Mouse (Mus musculus) megakaryocyte, adult 5-6 weeks (primary cell): Measurements from ENCODE around the gene Scin. TPM values are rescaled to one million over a fixed set of nuclear protein-coding genes. Genes with fewer than 3 reads are reported as not detected.
"Not testable (repeated sequence)": the region's sequence is repeated elsewhere in the genome, so short reads cannot be mapped to it uniquely, and the experiment has no call there.

Experiments
- ATAC-seq: 2 replicates; pipeline ENCODE4 v1.8.0; 2016; ENCODE audit warnings: mild to moderate bottlenecking, inconsistent platforms; ENCODE audit not compliant: poor library complexity, severe bottlenecking
- total RNA-seq, 2 experiments: library from RNA; stranded (forward) in 1 of 2; stranded (reverse) in 1 of 2; fragments of 153-499, 151-499 nt in 1 of 2; fragments of 221-1000, 200-1000 nt in 1 of 2; gene quantifications; 2 replicates each; pipeline versions ENCODE4 v1.2.3 to v1.2.4; 2015 to 2017

The Scin gene
- total RNA-seq (2015) (0.09 and 0.78 TPM in 2 replicates), total RNA-seq (2017) (1.2 and 1.4 TPM in 2 replicates)

DNA sequence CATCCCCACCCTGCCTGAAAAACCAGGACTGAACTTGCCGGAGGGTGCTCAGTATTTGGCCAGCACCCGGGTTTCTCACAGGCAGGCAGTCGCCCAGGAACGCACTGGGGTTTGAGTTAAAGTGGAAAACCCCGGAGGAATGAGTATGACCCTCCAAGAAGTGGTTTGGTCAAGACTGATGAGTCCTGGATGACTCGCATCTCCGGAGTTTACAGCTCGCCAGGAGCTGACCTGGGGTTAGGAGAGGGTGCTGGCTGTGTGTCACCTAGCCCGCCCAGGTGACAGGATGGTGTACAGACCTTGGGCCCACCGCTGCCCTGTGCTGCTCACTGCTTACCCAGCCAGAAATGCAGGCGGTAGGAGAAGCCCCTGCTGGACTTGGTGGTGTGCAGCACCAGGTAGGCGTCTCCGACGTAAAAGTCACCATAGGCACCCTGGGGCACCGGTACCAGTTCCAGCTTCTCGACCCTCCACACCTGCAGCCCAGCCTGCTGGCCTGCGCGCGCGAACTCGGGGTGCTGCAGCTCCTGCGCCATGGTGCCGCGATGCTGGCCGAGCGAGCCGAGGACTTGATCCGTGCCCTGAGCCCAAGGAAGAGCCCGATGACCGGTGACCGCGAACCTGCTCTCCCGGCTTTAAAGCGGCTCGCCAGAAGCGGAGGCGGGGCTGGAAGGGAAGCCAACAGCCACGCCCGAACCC is at the start of gene Scin:
Gene Scin (minus strand): TSS at position 656 of the 699 bp plus-strand sequence.
- peak; percentile 33 for ATAC-seq

DNA sequence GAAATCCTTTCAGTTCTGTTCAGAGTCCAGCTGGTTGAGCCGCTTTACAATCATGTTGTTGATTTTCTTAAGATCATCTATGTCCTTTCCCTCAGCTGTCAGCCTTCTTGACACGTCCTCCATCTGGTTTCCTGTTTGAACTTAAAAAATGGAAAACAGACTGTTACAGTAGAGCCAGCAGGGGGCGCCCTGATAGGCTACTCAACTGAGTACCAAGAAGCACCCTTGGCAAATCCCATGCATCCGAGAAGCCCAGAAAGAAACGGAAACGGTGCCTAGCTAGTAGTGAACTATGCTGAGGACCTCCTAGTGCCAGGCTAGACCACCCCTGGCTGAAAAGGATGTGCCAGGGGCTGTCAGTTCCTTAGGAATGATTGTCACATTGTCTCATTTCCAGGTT is 43.1 kb upstream of the Scin start:
- peak; percentile 66 for ATAC-seq

DNA sequence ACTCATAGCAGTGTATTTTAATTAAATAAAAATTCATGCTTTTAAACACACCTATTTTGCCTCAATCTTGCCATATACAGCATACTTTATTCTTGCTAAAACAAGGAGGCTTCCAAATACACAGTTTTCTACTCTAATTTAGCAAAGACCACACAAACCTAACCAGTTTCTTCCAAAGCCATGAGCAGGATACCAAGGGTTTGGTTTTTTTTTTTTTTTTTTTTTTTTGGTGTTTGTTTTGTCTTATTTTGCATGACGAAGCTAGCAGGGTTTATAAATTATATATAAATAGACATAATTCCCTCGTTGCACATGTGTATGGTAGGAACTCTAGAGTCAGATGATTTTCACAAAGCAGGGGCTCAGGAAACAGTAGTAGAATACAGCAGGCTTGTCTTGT is 42.1 kb upstream of the Scin start:
- ATAC-seq, result no peak

DNA sequence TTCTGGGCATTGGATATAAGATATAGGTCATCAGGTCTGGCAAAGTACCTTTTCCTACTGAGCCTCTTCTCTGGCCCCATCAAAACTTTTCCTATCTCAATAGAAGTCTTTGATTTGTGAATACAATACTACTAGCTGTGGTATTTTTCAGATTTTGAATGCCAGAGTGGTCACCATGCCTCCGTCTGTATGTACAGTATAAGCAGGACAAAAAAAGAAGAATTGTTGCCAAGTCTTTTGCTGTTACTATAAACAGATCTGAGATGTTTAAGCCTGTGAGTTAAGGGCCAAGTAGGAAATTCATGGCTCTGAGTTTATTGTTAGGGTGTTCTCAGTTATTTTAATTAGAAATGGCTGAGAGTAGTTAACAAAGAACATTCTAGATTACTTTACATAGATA is 41.1 kb upstream of the Scin start:
- not testable (repeated sequence) for ATAC-seq

DNA sequence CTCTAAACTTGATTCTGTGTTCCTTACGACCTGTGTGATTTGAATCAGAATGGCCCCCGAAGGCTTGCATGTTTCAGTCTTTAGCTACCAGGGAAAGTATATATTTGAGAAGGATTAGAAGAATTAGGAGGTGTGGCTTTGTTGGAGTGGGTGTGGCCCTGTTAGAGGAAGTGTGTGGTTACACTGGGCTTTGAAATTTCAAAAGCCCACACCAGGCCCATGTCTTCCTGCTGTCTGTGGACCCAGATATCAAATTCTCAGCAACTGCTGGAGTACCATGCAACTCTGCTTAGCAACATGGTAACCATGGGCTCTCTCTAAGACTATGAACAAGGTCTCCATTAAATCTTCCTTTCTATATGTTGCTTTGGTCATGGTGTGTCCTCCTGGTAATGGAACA is 37.6 kb upstream of the Scin start:
- peak; percentile 75 for ATAC-seq

DNA sequence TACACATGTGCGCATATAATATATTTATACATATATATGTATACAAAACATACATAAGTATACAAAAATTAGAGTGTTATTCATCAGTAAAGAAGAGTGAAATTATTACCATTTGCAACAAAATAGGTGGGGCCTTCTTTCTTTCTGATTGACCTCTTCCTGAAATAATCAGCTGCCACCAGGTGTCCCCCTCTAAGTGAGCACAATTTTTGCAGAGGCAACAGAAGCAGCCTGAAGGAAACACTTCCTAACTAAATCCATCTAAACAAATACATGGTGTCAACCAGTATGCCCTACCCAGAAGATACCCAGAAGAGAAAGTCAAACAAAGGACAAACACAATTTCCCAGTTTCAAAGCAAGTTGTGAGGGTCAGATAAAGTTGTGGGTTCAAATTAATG is 35.6 kb upstream of the Scin start:
- ATAC-seq, result no peak

DNA sequence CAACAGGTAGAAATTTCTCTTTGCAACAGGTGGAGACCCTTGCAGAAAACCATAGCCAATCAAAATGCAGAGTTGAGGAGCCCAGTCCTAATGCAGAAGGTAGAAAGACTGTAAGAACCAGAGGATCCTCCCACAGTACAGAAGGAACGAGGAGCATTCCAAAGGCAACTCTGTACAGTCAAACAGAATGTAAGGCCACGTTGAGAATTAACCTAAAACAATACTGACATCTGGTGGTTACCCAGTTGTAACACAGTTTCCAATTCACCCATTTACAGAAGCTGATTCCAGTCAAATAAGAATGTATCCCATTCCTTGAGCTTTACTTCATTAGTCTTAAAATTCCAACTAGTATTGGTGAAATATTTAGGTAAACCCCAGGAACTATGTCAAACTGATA is 30.6 kb upstream of the Scin start:
- peak; percentile 83 for ATAC-seq

DNA sequence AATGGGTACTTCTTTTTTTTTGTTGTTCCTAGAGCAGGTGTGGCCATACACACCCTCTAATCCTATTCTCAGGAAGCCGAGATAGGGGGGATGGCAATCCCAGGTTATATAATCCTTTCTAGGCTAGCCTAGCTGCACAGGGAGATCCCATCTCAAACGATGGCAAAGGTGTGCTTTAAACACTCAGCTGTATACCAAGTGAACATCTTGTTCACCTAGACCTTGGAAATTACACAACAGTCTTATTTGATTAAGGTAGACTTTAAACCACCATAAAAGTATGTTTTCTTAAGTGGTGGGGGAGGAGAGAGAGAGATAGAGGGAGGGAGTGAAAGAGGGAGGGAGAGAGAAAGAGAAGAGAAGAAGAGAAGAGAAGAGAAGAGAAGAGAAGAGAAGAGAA is 26.7 kb upstream of the Scin start:
- no peak for ATAC-seq

DNA sequence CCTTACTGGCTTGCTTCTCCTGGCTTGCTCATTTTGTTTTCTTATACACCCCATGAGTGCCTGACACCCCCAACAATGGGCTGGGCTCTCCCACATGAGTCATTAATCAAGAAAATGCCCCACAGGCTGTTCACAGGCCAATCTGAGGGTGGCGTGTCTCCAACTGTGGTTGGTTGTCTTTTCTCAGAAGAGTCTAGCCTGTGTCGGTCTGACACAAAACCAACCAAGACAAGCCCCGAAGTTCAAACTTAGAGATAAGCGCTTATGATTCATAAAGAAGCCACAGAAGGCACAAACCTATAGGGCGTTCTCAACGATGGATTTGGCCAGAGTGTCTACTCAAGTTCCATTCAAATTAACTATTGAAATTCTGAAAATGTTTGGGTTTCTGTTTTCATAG is 20.2 kb upstream of the Scin start:
- no peak for ATAC-seq

DNA sequence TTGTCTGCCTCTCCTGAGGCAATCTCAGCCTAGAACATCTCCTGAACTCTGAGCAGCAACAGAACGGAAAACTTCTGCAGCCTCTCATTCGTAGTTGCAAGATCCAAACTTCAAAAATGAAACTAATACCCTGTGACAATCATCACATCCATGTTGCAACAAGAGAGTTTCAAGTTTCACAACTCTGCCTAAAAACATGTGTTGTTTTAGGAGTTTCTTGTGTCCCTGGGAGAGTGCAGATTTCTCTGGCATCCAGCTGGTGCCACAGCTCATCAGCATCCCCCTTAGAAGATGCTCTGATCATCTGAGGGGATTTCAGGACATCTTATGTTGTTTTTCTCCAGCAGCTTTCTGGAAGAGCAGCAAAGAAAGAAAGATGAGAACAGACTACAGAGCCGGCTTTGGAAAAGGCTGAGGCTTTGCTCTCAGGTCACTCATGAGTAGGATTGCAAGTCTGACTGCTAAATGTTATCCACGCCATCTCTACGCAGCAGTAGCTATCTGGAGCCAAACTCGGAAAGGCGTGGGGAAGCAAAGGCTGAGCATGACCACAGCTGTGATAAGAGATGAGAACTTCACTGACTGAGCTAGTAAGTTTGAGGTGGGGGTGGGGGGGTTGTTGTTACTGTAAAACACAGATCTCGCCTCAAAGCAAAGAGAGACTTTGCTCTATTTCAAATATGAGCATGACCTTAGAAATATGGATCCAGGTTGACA is 18.5 kb upstream of the Scin start:
- peak; percentile 75 for ATAC-seq

DNA sequence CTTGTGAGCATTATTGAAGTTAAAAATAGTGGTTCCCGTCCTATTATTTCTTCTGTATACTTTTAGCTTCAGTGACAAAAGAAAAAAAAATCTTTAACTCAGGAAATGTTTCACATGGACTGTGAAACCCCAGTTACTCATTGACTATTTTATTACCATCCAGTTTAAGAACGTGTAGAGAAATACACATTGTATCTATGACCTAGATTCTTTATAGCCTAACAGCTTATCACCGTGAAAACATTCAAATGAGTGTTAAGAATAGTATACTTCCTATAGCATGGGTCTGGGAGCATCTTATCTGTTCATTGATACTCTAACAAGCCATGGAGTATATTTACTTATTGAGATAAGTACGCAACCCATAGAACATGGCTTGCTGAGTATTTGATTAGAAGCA is 13.3 kb upstream of the Scin start:
- ATAC-seq, result no peak

DNA sequence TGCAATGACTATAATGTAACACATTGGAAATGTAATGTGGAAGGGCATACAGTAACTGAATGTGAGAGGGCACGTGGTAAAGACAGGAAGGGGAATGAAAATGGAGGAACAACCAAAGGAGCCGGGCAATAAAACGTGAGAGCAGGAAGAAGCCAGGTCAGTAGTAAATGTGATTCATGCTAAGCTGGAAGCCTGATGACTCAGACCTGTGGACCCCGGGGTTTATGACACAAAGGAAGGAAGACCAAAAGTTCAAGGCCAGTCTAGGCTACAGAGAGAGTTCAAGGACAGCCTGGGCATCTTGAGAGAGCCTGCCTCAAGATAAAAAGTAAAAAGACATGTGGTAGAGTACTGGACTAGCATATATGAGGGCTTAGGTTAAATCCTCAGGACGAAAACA is 12.5 kb upstream of the Scin start:
- ATAC-seq, result no peak

DNA sequence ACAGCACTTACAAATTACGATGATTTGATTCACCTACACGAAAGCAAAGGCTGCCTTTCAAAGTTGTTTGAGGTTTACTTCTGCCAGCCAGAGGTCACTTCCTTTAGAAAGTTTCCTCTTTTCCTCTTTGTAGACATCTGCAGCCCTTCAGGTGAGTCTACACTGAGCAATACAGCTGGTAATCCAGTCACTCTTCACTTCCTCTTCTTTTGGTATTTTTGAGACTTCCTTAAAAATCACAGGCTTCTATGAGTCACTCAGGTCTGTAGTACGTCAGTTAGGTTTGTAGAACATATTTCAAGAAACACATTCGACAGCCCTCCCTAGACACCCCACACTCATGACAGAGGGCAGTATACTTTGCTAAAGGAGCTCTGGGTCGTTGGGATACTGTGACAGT is 6.7 kb upstream of the Scin start:
- peak; percentile 92 for ATAC-seq

DNA sequence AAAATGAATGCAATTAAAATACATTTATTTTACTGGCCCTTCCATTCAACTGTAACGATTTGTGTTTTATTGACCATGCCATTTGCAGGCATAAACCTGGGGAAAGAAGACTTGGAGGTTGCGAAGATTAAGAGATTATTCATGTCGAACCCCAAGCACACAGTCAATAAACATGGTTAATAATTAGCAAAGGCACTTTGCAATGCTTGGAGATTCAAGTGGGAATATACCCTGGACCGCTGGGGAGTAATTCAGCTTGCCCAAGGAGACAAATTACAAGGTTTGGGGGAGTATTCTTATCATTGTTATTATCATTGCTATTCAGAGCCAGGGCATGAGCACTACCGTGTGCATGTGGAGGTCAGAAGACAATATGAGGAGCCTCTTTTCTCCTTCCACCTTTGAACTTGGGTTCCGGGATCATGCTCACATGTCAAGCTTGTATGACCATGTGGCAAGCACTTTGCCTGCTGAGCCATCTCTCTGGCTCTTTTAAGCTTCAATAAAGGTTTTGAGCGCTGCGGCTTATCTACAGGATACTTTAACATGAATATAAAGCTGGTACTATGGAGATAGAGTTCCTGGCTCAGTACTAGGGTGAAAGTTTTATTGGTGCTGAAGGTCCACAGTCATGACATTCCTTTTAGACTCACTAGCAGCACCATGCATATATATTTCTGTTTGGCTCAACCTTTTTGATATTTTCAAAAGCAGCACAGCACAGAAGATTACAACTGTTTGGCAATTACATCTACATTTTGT is 5.6 kb upstream of the Scin start:
- ATAC-seq, result no peak

DNA sequence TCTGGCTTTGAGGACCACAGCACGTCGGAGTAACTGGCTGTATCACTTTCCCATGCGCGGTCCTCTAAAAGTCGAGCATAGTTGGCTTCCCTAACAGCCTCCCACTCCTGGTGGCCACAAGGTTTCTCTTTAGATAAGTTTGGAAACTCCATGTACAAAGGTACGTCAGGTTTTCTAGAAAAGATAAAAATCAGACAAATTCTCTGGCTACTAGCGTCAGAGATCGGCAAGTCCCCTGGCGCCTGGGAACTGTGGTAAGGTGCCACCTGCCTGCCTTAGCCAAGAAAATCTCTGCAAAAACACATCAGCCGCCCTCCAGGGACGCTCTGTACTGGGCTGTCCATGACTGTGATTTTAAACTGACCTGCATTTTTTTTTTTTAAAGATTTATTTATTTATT is 501 bp upstream of the Scin start:
- no peak for ATAC-seq

DNA sequence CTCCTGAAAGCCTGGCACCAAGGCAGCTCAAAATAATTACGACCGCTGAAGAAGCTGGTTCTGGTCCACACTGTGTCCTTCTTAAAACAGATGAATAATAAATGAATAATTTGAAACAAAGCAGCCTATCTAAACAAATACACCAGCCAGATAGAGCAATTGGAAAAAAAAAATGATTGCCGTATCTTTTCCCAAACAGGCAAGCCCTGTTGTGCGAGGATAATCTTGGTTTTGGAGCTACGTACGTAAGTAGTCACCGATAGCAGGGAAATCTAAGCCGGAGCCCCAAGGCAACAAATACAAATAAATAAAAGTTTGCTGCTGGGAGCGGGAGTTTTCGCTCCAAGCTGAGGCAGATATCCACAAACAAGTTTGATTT is 845 bp downstream of the Scin start:
- no peak for ATAC-seq

DNA sequence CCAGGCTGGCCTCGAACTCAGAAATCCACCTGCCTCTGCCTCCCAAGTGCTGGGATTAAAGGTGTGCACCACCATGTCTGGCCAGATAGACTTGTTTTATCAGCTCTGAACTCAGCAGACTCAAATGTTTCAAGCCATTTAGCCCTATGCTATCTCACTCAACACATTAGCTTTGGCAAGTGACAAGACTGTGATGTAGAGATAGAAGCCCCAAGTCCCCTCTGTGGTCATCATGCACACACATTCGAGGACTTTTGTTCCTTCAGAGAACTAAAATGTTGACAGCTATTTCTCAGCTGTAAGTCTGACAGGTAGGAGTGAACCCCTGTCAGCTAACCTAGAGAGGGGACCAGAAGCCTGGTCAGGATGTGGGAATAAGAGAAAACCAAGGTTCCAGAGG is 15.2 kb downstream of the Scin start:
- no peak for ATAC-seq

DNA sequence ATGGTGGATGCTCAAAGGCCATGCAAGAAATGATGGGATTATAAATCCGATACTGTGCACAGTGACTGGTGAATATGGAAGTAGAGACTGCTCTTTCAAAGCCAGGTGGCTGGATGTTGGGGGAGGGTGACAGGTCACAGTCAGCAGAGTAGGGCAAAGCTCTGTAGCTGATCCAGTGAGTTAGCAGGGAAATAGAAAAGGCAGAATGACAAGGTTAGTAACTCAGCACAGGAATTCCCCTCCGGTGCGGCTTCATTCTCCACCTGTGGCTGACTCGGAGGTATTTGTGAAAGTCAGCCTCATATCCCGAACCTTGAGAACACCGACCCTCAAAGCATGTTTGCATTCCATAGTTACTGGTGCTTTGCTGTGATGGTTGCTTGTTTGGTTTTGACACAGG is 17.0 kb downstream of the Scin start:
- no peak for ATAC-seq

DNA sequence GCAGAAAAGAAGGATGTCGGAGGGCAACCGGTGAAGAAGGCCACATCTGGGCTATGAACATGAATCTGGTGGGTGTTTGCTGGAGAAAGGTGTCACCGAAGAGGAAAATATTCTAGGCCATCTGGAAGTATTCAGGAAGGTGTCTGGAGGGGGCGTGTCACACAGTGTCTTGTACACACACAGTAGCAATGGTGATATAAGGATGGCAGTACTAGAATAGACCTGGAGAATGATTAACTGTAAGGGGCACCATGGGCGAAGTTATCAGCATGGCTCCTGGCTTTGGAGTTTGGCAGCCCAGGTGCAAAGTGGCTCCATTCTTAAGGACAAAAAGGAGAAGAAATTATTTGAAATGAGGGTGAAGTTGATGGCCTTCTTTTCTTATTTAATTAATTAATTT is 17.8 kb downstream of the Scin start:
- ATAC-seq, result no peak

DNA sequence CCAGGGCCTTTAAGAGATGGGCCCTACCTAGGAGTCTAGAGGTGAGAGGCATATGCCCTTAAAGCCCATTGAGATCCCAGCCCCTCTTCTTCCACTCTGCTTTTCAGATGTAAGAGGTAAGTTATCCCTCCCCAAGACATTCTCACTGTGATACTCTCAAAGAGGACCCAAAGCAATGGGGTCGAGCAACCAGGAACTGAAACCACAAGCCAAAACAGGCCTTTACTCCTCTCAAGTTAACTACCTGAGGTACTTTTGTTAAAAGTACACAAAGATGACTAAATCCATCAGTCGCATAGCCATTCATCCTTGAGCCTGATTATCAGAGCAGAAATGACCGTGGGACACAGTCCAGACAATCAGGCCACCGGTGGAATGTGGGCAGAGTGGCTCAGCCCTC is 19.1 kb downstream of the Scin start:
- no peak for ATAC-seq

DNA sequence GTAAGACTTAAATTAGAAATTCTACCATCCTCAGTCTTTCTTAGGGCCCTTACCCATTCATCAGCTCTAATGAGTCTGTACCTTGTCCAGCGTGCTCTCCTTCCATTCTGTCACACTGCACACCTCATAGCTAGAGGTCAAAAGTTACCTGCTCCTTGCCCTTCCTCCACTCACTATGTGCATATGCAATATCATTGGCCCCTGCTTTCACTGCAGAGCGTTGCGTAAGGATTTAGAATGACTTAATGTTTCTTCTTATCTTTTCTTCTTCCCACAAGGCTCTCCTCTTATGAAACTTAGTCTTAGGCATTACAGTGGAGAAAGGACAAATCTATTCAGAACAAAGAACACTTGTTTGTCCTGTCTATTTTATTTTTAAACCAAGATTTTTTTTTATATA is 20.0 kb downstream of the Scin start:
- ATAC-seq, result peak; percentile 38

DNA sequence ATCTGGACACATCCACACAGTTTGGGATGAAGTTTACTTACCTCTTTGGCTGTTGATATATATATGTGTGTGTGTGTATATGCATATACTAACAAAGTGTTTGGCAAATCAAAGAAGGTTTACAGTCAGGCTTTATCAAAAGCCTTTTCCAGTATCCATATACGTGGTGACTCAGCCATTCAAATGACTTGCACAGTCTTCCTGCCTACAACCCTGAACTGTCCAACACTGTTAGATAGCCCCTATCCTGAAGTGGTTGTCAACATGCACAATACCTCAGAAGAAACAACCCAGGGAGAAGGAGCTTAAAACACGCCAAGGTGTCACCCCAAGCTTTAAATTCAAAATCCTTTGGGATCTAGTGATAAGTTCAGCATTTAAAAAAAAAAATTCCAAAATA is 20.4 kb downstream of the Scin start:
- no peak for ATAC-seq
